15 mouse cellular contexts compared by ENCODE assay signal in the genomic region with DNA sequence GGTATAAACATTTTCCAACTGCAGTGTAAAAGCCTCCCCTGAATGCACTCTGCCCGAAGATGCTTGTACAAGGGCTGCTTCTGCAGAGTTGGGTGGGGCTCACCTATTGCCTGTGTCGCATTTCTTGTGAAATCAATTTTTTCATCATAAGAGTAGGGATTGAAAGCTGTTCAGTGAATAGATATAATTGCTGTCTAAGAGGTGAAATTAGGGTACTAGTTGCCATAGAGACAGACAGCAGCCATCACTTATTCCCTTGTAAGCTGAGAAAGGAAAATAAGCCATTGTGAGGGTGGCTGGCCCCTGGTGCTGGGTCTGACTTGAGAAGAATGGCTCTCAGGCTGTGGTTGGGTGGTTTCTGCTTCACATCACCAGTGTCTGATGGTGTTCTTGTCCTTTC.
A peak's percentile ranks its signal among the peaks of the same experiment; 100 is the strongest.
DNase-seq lines count a peak whose midpoint lies in the region; ATAC-seq and TF ChIP-seq lines count a peak whose summit lies in the region.
"Had no signal": no experiment of that assay in that cellular context is flagged by ENCODE, and none has a peak within 500 bp of the region (broad histone marks: within the 10 kb centered on the region; RNA-seq: fewer than 3 reads in every experiment).

No protein-coding gene starts in this region.

- no peak for TF ChIP-seq CTCF in hindbrain, postnatal 0 days (IDR thresholded peaks at IDR 0.05; ENCODE audit: low read depth)

- H3K27ac ChIP-seq in forebrain, embryonic 13.5 days: peak overlapping the region; percentile 79
- 0 out of 2 replicates have a peak overlapping the region, but pooled peaks have one; percentile 12 for H3K27ac ChIP-seq in hindbrain, postnatal 0 days
- no peak overlapping the region; the same call in 1 of the 2 replicates for H3K27ac ChIP-seq in neural tube, embryonic 12.5 days
- H3K27ac ChIP-seq in intestine, embryonic 16.5 days (ENCODE audit: low read length): no peak overlapping the region
- no peak overlapping the region for H3K27ac ChIP-seq in limb, embryonic 10.5 days
- H3K27ac ChIP-seq: embryonic facial prominence, embryonic 15.5 days had no signal

- no peaks in the 10 kb centered on the region for H3K9me3 ChIP-seq in forebrain, embryonic 13.5 days (replicated peaks)
- no peaks in the 10 kb centered on the region for H3K9me3 ChIP-seq in hindbrain, postnatal 0 days (ENCODE audit: low read length)
- H3K9me3 ChIP-seq in neural tube, embryonic 12.5 days: no peaks in the 10 kb centered on the region
- H3K9me3 ChIP-seq in intestine, embryonic 16.5 days (ENCODE audit: control insufficient read depth, low read length): no peaks in the 10 kb centered on the region
- H3K9me3 ChIP-seq in limb, embryonic 10.5 days (replicated peaks): no peaks in the 10 kb centered on the region
- H3K9me3 ChIP-seq: embryonic facial prominence, embryonic 15.5 days; heart, embryonic 12.5 days had no signal

- H3K36me3 ChIP-seq in forebrain, embryonic 13.5 days (ENCODE audit: poor library complexity, severe bottlenecking): no peaks in the 10 kb centered on the region
- no peaks in the 10 kb centered on the region for H3K36me3 ChIP-seq in hindbrain, postnatal 0 days (ENCODE audit: insufficient read depth, low read length)
- no peaks in the 10 kb centered on the region for H3K36me3 ChIP-seq in neural tube, embryonic 12.5 days
- H3K36me3 ChIP-seq in intestine, embryonic 16.5 days (ENCODE audit: control insufficient read depth, insufficient read depth, low read length): no peaks in the 10 kb centered on the region
- H3K36me3 ChIP-seq in limb, embryonic 10.5 days: no peaks in the 10 kb centered on the region
- H3K36me3 ChIP-seq: embryonic facial prominence, embryonic 15.5 days; heart, embryonic 12.5 days had no signal

- H3K9ac ChIP-seq in forebrain, embryonic 13.5 days: no peak overlapping the region
- no peak overlapping the region for H3K9ac ChIP-seq in hindbrain, postnatal 0 days (replicated peaks; ENCODE audit: low read length)
- H3K9ac ChIP-seq in neural tube, embryonic 12.5 days: no peak overlapping the region
- H3K9ac ChIP-seq in intestine, embryonic 16.5 days (ENCODE audit: low read depth, low read length): no peak overlapping the region
- H3K9ac ChIP-seq: embryonic facial prominence, embryonic 15.5 days; heart, embryonic 12.5 days had no signal

- 6% methylated on average over 2 of the region's 2 CpGs for whole genome bisulfite sequencing in forebrain, embryonic 13.5 days
- 16% methylated on average over 2 of the region's 2 CpGs for WGBS in hindbrain, postnatal 0 days
- WGBS in neural tube, embryonic 12.5 days: 22% methylated on average over 2 of the region's 2 CpGs
- WGBS in intestine, embryonic 16.5 days: 57% methylated on average over 2 of the region's 2 CpGs
- WGBS in limb, embryonic 10.5 days: 81% methylated on average over 2 of the region's 2 CpGs

- ATAC-seq in forebrain, embryonic 13.5 days: peak; percentile 84
- 0 out of 2 replicates have a peak, but pooled peaks have one; percentile 68 for ATAC-seq in hindbrain, postnatal 0 days
- peak; percentile 67 for ATAC-seq in neural tube, embryonic 12.5 days (ENCODE audit: low FRiP score, low read depth)
- ATAC-seq in erythroblast, adult 5-6 weeks (replicated peaks; ENCODE audit: low FRiP score, poor library complexity, severe bottlenecking): no peak
- no peak for ATAC-seq in intestine, embryonic 16.5 days
- ATAC-seq: lung, postnatal 0 days had no signal

- DNase-seq in embryo, embryonic 11.5 days (ENCODE audit: low read depth, low spot score): peak; percentile 3
- peak; percentile 20 for DNase-seq in hindbrain, postnatal 0 days (ENCODE audit: low spot score)
- DNase-seq in limb, embryonic 10.5 days (ENCODE audit: low spot score): no peak
- DNase-seq in lung, adult 18-20 months: no peak
- DNase-seq: adrenal gland, postnatal 14 days; cerebellum, adult 18-20 months; gastrocnemius, postnatal 14 days; right cerebral cortex, adult 18-20 months had no signal

- H3K27me3 ChIP-seq in forebrain, embryonic 13.5 days: no peaks in the 10 kb centered on the region
- H3K27me3 ChIP-seq in hindbrain, postnatal 0 days (ENCODE audit: insufficient read depth, low read length): no peaks in the 10 kb centered on the region
- no peaks in the 10 kb centered on the region for H3K27me3 ChIP-seq in neural tube, embryonic 12.5 days (replicated peaks)
- no peaks in the 10 kb centered on the region for H3K27me3 ChIP-seq in intestine, embryonic 16.5 days (replicated peaks; ENCODE audit: control insufficient read depth, insufficient read depth, low read length)
- H3K27me3 ChIP-seq in limb, embryonic 10.5 days (ENCODE audit: low read depth, poor library complexity, severe bottlenecking): no peaks in the 10 kb centered on the region
- H3K27me3 ChIP-seq: embryonic facial prominence, embryonic 15.5 days; heart, embryonic 12.5 days had no signal

- no peak overlapping the region for H3K4me3 ChIP-seq in forebrain, embryonic 13.5 days
- H3K4me3 ChIP-seq in hindbrain, postnatal 0 days (ENCODE audit: low read length): no peak overlapping the region
- no peak overlapping the region for H3K4me3 ChIP-seq in neural tube, embryonic 12.5 days
- H3K4me3 ChIP-seq in intestine, embryonic 16.5 days (ENCODE audit: low read length): no peak overlapping the region
- H3K4me3 ChIP-seq in limb, embryonic 10.5 days: no peak overlapping the region
- H3K4me3 ChIP-seq: embryonic facial prominence, embryonic 15.5 days; heart, embryonic 12.5 days had no signal

- H3K4me2 ChIP-seq in forebrain, embryonic 13.5 days: peak overlapping the region; percentile 36
- H3K4me2 ChIP-seq in hindbrain, postnatal 0 days (ENCODE audit: low read depth, low read length): no peak overlapping the region
- H3K4me2 ChIP-seq in neural tube, embryonic 12.5 days (replicated peaks): peak overlapping the region; percentile 26; the same call in 1 of the 2 replicates
- H3K4me2 ChIP-seq in intestine, embryonic 16.5 days (ENCODE audit: low read depth, low read length): no peak overlapping the region
- H3K4me2 ChIP-seq: embryonic facial prominence, embryonic 15.5 days; heart, embryonic 12.5 days had no signal

- H3K4me1 ChIP-seq in forebrain, embryonic 13.5 days: peaks cover 37% of the 10 kb centered on the region
- H3K4me1 ChIP-seq in hindbrain, postnatal 0 days (ENCODE audit: insufficient read depth, low read length): 0 out of 2 replicates have a peak, but pooled peaks cover 3% of the 10 kb centered on the region
- H3K4me1 ChIP-seq in neural tube, embryonic 12.5 days: peaks cover 25% of the 10 kb centered on the region
- no peaks in the 10 kb centered on the region for H3K4me1 ChIP-seq in intestine, embryonic 16.5 days (ENCODE audit: control insufficient read depth, insufficient read depth, low read length)
- H3K4me1 ChIP-seq in limb, embryonic 10.5 days: 0 out of 2 replicates have a peak, but pooled peaks cover 2% of the 10 kb centered on the region
- H3K4me1 ChIP-seq: embryonic facial prominence, embryonic 15.5 days; heart, embryonic 12.5 days had no signal

Comparison
In these comparisons a context has a peak if more than half of its experiments do, and no peak if none do; other contexts are left out.
1. DNase-seq: peak in embryo, embryonic 11.5 days (single experiment) and hindbrain, postnatal 0 days (single experiment); none in limb, embryonic 10.5 days (single experiment) and lung, adult 18-20 months (0 of 2).
2. ATAC-seq: peak in forebrain, embryonic 13.5 days (single experiment), hindbrain, postnatal 0 days (single experiment) and neural tube, embryonic 12.5 days (single experiment); none in erythroblast, adult 5-6 weeks (single experiment) and intestine, embryonic 16.5 days (single experiment).
3. H3K27ac ChIP-seq: peak in forebrain, embryonic 13.5 days (single experiment) and hindbrain, postnatal 0 days (single experiment); none in neural tube, embryonic 12.5 days (single experiment), intestine, embryonic 16.5 days (single experiment) and limb, embryonic 10.5 days (single experiment).
4. H3K4me2 ChIP-seq: peak in forebrain, embryonic 13.5 days (single experiment) and neural tube, embryonic 12.5 days (single experiment); none in hindbrain, postnatal 0 days (single experiment) and intestine, embryonic 16.5 days (single experiment).